Mouse (Mus musculus): ENCODE measurements around the gene Cfap44.

DNA sequence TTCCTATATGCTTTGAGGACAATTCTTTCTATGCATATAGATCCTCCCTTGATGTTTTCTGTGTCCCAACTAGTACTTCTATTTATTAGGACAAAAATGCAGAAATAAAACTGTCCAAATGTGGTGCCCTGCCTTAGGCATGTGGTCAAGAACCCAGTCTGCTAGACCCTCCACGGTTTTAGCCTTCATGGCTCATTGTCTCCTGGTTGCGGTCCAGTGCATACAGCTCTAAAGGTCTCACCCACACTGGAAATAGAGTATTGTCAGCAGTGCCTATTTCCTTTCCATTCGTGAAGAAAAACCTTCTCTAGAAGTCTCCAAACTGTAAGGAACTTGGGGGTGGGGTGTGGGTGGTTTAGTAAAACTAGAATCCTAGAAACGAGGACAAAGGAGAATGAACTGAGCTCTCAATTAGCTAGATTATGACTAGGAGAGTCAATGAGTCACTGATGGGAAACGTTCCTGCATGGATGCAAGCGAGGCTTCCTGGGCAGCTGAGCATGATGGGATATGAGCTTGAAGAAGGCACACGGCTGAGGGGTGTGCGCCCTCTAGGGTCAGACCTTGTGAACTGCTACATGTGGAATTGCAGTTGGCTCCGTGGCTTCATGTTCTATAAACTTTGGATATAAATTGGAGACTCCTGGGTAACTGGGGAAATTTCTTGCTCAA is 2.6 kb upstream of the Cfap44 start:
- TF ChIP-seq TCF3 (IDR thresholded peaks at IDR 0.05; ENCODE audit: insufficient read length, low read depth), result no peak
- no peak for TF ChIP-seq POLR2A (IDR thresholded peaks at IDR 0.05; ENCODE audit: insufficient read length, low read depth)
- TF ChIP-seq E2F4 (IDR thresholded peaks at IDR 0.05; ENCODE audit: insufficient read depth), result no peak
- TF ChIP-seq MYOD1 (IDR thresholded peaks at IDR 0.05; ENCODE audit: control insufficient read depth in 1 of 3, insufficient read length in 2 of 3, low read depth in 2 of 3), result no peak
